Mouse (Mus musculus): Measurements from ENCODE around the gene Rplp1.

GRCm38 (mm10) chr9:61895014-61895413 is 19.3 kb downstream of the Rplp1 start:
- TF ChIP-seq CTCF (IDR thresholded peaks at IDR 0.05; ENCODE audit: borderline replicate concordance, insufficient read depth, low read length), result no peak
- no peak for TF ChIP-seq POLR2A (IDR thresholded peaks at IDR 0.05; ENCODE audit: low read depth, low read length)
